Mouse (Mus musculus) natural killer cell, adult 2 months (primary cell): ENCODE measurements around the gene Mpzl1.
"Not testable (repeated sequence)": the region's sequence is repeated elsewhere in the genome, so short reads cannot be mapped to it uniquely, and the experiment has no call there.

ENCODE experiments used
- DNase-seq, 2 experiments: peaks; one replicate each; pipeline ENCODE4 v3.0.0; 2022; ENCODE audit warnings: low spot score in 2 of 2

The Mpzl1 gene

GRCm38 (mm10) chr1:165634151-165634884, at the start of gene Mpzl1:
TSS of gene Mpzl1 (minus strand) at chr1:165634538.
- peak; percentile 93 to 94 for DNase-seq

GRCm38 (mm10) chr1:165682056-165682853, 47.9 kb upstream of the Mpzl1 start:
- DNase-seq, result peak in 1 of 2 experiments; percentile 20

- no peak for DNase-seq
Measured at GRCm38 (mm10) chr1:165681045-165681794, 46.9 kb upstream of the Mpzl1 start.

- not testable (repeated sequence) for DNase-seq
Measured at GRCm38 (mm10) chr1:165680086-165680485, 45.7 kb upstream of the Mpzl1 start.

GRCm38 (mm10) chr1:165679618-165679997, 45.3 kb upstream of the Mpzl1 start:
- DNase-seq, result no peak

- peak in 1 of 2 experiments; percentile 24 for DNase-seq
Measured at GRCm38 (mm10) chr1:165678861-165679617, 44.7 kb upstream of the Mpzl1 start.

- DNase-seq, result no peak
Measured at GRCm38 (mm10) chr1:165677558-165677957, 43.2 kb upstream of the Mpzl1 start.

- no peak for DNase-seq
Measured at GRCm38 (mm10) chr1:165676993-165677392, 42.7 kb upstream of the Mpzl1 start.

GRCm38 (mm10) chr1:165675167-165675566, 40.8 kb upstream of the Mpzl1 start:
- no peak for DNase-seq

GRCm38 (mm10) chr1:165672355-165672754, 38.0 kb upstream of the Mpzl1 start:
- DNase-seq, result peak in 1 of 2 experiments; percentile 18

GRCm38 (mm10) chr1:165670056-165670455, 35.7 kb upstream of the Mpzl1 start:
- DNase-seq, result no peak

GRCm38 (mm10) chr1:165668904-165669303, 34.6 kb upstream of the Mpzl1 start:
- peak in 1 of 2 experiments; percentile 43 for DNase-seq

- no peak for DNase-seq
Measured at GRCm38 (mm10) chr1:165667380-165667779, 33.0 kb upstream of the Mpzl1 start.

GRCm38 (mm10) chr1:165666944-165667343, 32.6 kb upstream of the Mpzl1 start:
- DNase-seq, result no peak

GRCm38 (mm10) chr1:165665758-165666157, 31.4 kb upstream of the Mpzl1 start:
- no peak for DNase-seq

- peak in 1 of 2 experiments; percentile 20 for DNase-seq
Measured at GRCm38 (mm10) chr1:165663277-165663676, 28.9 kb upstream of the Mpzl1 start.

- DNase-seq, result no peak
Measured at GRCm38 (mm10) chr1:165662426-165663192, 28.3 kb upstream of the Mpzl1 start.

GRCm38 (mm10) chr1:165661725-165662124, 27.4 kb upstream of the Mpzl1 start:
- no peak for DNase-seq

GRCm38 (mm10) chr1:165661191-165661590, 26.9 kb upstream of the Mpzl1 start:
- no peak for DNase-seq

- peak; percentile 44 to 63 for DNase-seq
Measured at GRCm38 (mm10) chr1:165660774-165661173, 26.4 kb upstream of the Mpzl1 start.

- peak; percentile 29 to 62 for DNase-seq
Measured at GRCm38 (mm10) chr1:165658602-165659001, 24.3 kb upstream of the Mpzl1 start.
